Mouse (Mus musculus) CH12.LX (cell line): ENCODE measurements around the gene Olfr538. TPM values are rescaled to one million over a fixed set of nuclear protein-coding genes. Genes with fewer than 3 reads are reported as not detected.

Experiments used
- polyA plus RNA-seq: library from polyadenylated mRNA; unstranded; fragments of >175 nt; gene quantifications from 2 replicates; pipeline ENCODE4 v1.2.1, GENCODE M21; 2012; ENCODE audit warnings: low read depth; ENCODE audit not compliant: insufficient read length
- total RNA-seq, 2 experiments: library from RNA; depleted of rRNA; stranded (reverse); fragments of 300-350 nt in 1 of 2; fragments of >200 nt in 1 of 2; gene quantifications; 2 replicates each; pipeline ENCODE4 v1.2.3; 2012 to 2014

Olfr538 gene
- total and polyA plus RNA-seq, 3 experiments: not detected

Other genes with a start within 250 kb of the Olfr538 start
- not detected in 2 replicates for gene Olfr525, start 247.0 kb upstream of the Olfr538 start, total RNA-seq (2012; rRNA removed)
- not detected in 2 replicates for gene Olfr525, start 247.0 kb upstream of the Olfr538 start, total RNA-seq (2014; rRNA removed)
- gene Olfr525, start 247.0 kb upstream of the Olfr538 start, polyA plus RNA-seq: not detected in 2 replicates
- not detected in 2 replicates for gene Olfr527, start 233.9 kb upstream of the Olfr538 start, total RNA-seq (2012; rRNA removed)
- not detected in 2 replicates for gene Olfr527, start 233.9 kb upstream of the Olfr538 start, total RNA-seq (2014; rRNA removed)
- gene Olfr527, start 233.9 kb upstream of the Olfr538 start, polyA plus RNA-seq: not detected in 2 replicates
- gene Olfr60, start 206.2 kb upstream of the Olfr538 start, total RNA-seq (2012; rRNA removed): not detected in 2 replicates
- not detected in 2 replicates for gene Olfr60, start 206.2 kb upstream of the Olfr538 start, total RNA-seq (2014; rRNA removed)
- not detected in 2 replicates for gene Olfr60, start 206.2 kb upstream of the Olfr538 start, polyA plus RNA-seq
- not detected in 2 replicates for gene Olfr530, start 191.6 kb upstream of the Olfr538 start, total RNA-seq (2012; rRNA removed)
- not detected in 2 replicates for gene Olfr530, start 191.6 kb upstream of the Olfr538 start, total RNA-seq (2014; rRNA removed)
- not detected in 2 replicates for gene Olfr530, start 191.6 kb upstream of the Olfr538 start, polyA plus RNA-seq
- gene Olfr531, start 165.0 kb upstream of the Olfr538 start, total RNA-seq (2012; rRNA removed): not detected in 2 replicates
- gene Olfr531, start 165.0 kb upstream of the Olfr538 start, total RNA-seq (2014; rRNA removed): not detected in 2 replicates
- gene Olfr531, start 165.0 kb upstream of the Olfr538 start, polyA plus RNA-seq: not detected in 2 replicates
- not detected in 2 replicates for gene Olfr532, start 146.2 kb upstream of the Olfr538 start, total RNA-seq (2012; rRNA removed)
- gene Olfr532, start 146.2 kb upstream of the Olfr538 start, total RNA-seq (2014; rRNA removed): not detected in 2 replicates
- gene Olfr532, start 146.2 kb upstream of the Olfr538 start, polyA plus RNA-seq: not detected in 2 replicates
- not detected in 2 replicates for gene Olfr533, start 104.5 kb upstream of the Olfr538 start, total RNA-seq (2012; rRNA removed)
- not detected in 2 replicates for gene Olfr533, start 104.5 kb upstream of the Olfr538 start, total RNA-seq (2014; rRNA removed)
- gene Olfr533, start 104.5 kb upstream of the Olfr538 start, polyA plus RNA-seq: not detected in 2 replicates
- gene Olfr535, start 83.7 kb upstream of the Olfr538 start, total RNA-seq (2012; rRNA removed): not detected in 2 replicates
- gene Olfr535, start 83.7 kb upstream of the Olfr538 start, total RNA-seq (2014; rRNA removed): not detected in 2 replicates
- not detected in 2 replicates for gene Olfr535, start 83.7 kb upstream of the Olfr538 start, polyA plus RNA-seq
- not detected in 2 replicates for gene Olfr536, start 60.5 kb upstream of the Olfr538 start, total RNA-seq (2012; rRNA removed)
- not detected in 2 replicates for gene Olfr536, start 60.5 kb upstream of the Olfr538 start, total RNA-seq (2014; rRNA removed)
- gene Olfr536, start 60.5 kb upstream of the Olfr538 start, polyA plus RNA-seq: not detected in 2 replicates
- not detected in 2 replicates for gene Olfr46, start 33.4 kb downstream of the Olfr538 start, total RNA-seq (2012; rRNA removed)
- gene Olfr46, start 33.4 kb downstream of the Olfr538 start, total RNA-seq (2014; rRNA removed): not detected in 2 replicates
- gene Olfr46, start 33.4 kb downstream of the Olfr538 start, polyA plus RNA-seq: not detected in 2 replicates
- not detected in 2 replicates for gene Olfr61, start 61.1 kb downstream of the Olfr538 start, total RNA-seq (2012; rRNA removed)
- not detected in 2 replicates for gene Olfr61, start 61.1 kb downstream of the Olfr538 start, total RNA-seq (2014; rRNA removed)
- gene Olfr61, start 61.1 kb downstream of the Olfr538 start, polyA plus RNA-seq: not detected in 2 replicates
- not detected in 2 replicates for gene Olfr53, start 78.6 kb downstream of the Olfr538 start, total RNA-seq (2012; rRNA removed)
- not detected in 2 replicates for gene Olfr53, start 78.6 kb downstream of the Olfr538 start, total RNA-seq (2014; rRNA removed)
- gene Olfr53, start 78.6 kb downstream of the Olfr538 start, polyA plus RNA-seq: not detected in 2 replicates
- not detected in 2 replicates for gene Olfr539, start 92.0 kb downstream of the Olfr538 start, total RNA-seq (2012; rRNA removed)
- gene Olfr539, start 92.0 kb downstream of the Olfr538 start, total RNA-seq (2014; rRNA removed): not detected in 2 replicates
- gene Olfr539, start 92.0 kb downstream of the Olfr538 start, polyA plus RNA-seq: not detected in 2 replicates
- gene Olfr45, start 114.1 kb downstream of the Olfr538 start, total RNA-seq (2012; rRNA removed): not detected in 2 replicates
- not detected in 2 replicates for gene Olfr45, start 114.1 kb downstream of the Olfr538 start, total RNA-seq (2014; rRNA removed)
- gene Olfr45, start 114.1 kb downstream of the Olfr538 start, polyA plus RNA-seq: not detected in 2 replicates
- gene Olfr541, start 129.4 kb downstream of the Olfr538 start, total RNA-seq (2012; rRNA removed): not detected in 2 replicates
- gene Olfr541, start 129.4 kb downstream of the Olfr538 start, total RNA-seq (2014; rRNA removed): not detected in 2 replicates
- not detected in 2 replicates for gene Olfr541, start 129.4 kb downstream of the Olfr538 start, polyA plus RNA-seq
- gene Cyp2e1, start 195.9 kb downstream of the Olfr538 start, total RNA-seq (2012; rRNA removed): not detected in 2 replicates
- not detected in 2 replicates for gene Cyp2e1, start 195.9 kb downstream of the Olfr538 start, total RNA-seq (2014; rRNA removed)
- gene Cyp2e1, start 195.9 kb downstream of the Olfr538 start, polyA plus RNA-seq: not detected in 2 replicates
- not detected in 2 replicates for gene Syce1, start 220.0 kb downstream of the Olfr538 start, total RNA-seq (2012; rRNA removed)
- not detected in 2 replicates for gene Syce1, start 220.0 kb downstream of the Olfr538 start, total RNA-seq (2014; rRNA removed)
- not detected in 2 replicates for gene Syce1, start 220.0 kb downstream of the Olfr538 start, polyA plus RNA-seq